Mouse (Mus musculus): ENCODE data around the gene Iqcf3. TPM values are rescaled to one million over a fixed set of nuclear protein-coding genes. Genes with fewer than 3 reads are reported as not detected.
"Not testable (repeated sequence)": the region's sequence is repeated elsewhere in the genome, so short reads cannot be mapped to it uniquely, and the experiment has no call there.

Gene Iqcf3
- total and polyA plus RNA-seq, 3 experiments: not detected

GRCm38 (mm10) chr9:106509356-106509755 lies 52.1 kb downstream of the Iqcf3 start:
- 85% methylated on average over 10 of the region's 10 CpGs for WGBS
- no peaks in the 10 kb centered on the region for H3K27me3 ChIP-seq (ENCODE audit: control insufficient read depth, insufficient read depth, low read length)
- H3K79me2 ChIP-seq (replicated peaks; ENCODE audit: control insufficient read depth, insufficient read depth, low read length): no peaks in the 10 kb centered on the region
- H3K4me3 ChIP-seq: no peak overlapping the region
- DNase-seq: no peak
- TF ChIP-seq EP300 (IDR thresholded peaks at IDR 0.05; ENCODE audit: insufficient read depth, low read depth, low read length) (no peak), CTCF (IDR thresholded peaks at IDR 0.05) (no peak), POLR2A (IDR thresholded peaks at IDR 0.05; ENCODE audit: insufficient read depth, low read depth, low read length) (no peak)
- intact Hi-C loops (cut with DNase I): no loop called here
- H3K27ac ChIP-seq: no peak overlapping the region
- H3K9ac ChIP-seq (ENCODE audit: low read depth, low read length): no peak overlapping the region
- H3K36me3 ChIP-seq (ENCODE audit: control insufficient read depth, insufficient read depth, low read length): no peaks in the 10 kb centered on the region
- no peaks in the 10 kb centered on the region for H3K4me1 ChIP-seq (ENCODE audit: control insufficient read depth, insufficient read depth, low read length)

- Histone ChIP-seq H3K4me1 (ENCODE audit: control insufficient read depth, insufficient read depth, low read length) (no peaks in the 10 kb centered on the region), H3K27me3 (ENCODE audit: control insufficient read depth, insufficient read depth, low read length) (no peaks in the 10 kb centered on the region), H3K9ac (ENCODE audit: low read depth, low read length) (no peak overlapping the region), H3K79me2 (replicated peaks; ENCODE audit: control insufficient read depth, insufficient read depth, low read length) (no peaks in the 10 kb centered on the region), H3K27ac (no peak overlapping the region), H3K36me3 (ENCODE audit: control insufficient read depth, insufficient read depth, low read length) (no peaks in the 10 kb centered on the region), H3K4me3 (no peak overlapping the region)
- intact Hi-C loops (cut with DNase I): no loop called here
- no peak for TF ChIP-seq POLR2A (IDR thresholded peaks at IDR 0.05; ENCODE audit: insufficient read depth, low read depth, low read length)
- no peak for TF ChIP-seq CTCF (IDR thresholded peaks at IDR 0.05)
- TF ChIP-seq EP300 (IDR thresholded peaks at IDR 0.05; ENCODE audit: insufficient read depth, low read depth, low read length): no peak
- DNase-seq: no peak
- WGBS: 76% methylated on average over 6 of the region's 6 CpGs
Measured at GRCm38 (mm10) chr9:106504246-106504645, 57.2 kb downstream of the Iqcf3 start.

- intact Hi-C loops (cut with DNase I): no loop called here
- 86% methylated on average over 22 of the region's 22 CpGs for WGBS
- no peak overlapping the region for H3K4me3 ChIP-seq
- TF ChIP-seq EP300 (IDR thresholded peaks at IDR 0.05; ENCODE audit: insufficient read depth, low read depth, low read length) (no peak), CTCF (IDR thresholded peaks at IDR 0.05) (no peak), POLR2A (IDR thresholded peaks at IDR 0.05; ENCODE audit: insufficient read depth, low read depth, low read length) (no peak)
- H3K79me2 ChIP-seq (replicated peaks; ENCODE audit: control insufficient read depth, insufficient read depth, low read length): no peaks in the 10 kb centered on the region
- DNase-seq: no peak
- no peaks in the 10 kb centered on the region for H3K27me3 ChIP-seq (ENCODE audit: control insufficient read depth, insufficient read depth, low read length)
- H3K36me3 ChIP-seq (ENCODE audit: control insufficient read depth, insufficient read depth, low read length): no peaks in the 10 kb centered on the region
- no peaks in the 10 kb centered on the region for H3K4me1 ChIP-seq (ENCODE audit: control insufficient read depth, insufficient read depth, low read length)
- H3K9ac ChIP-seq (ENCODE audit: low read depth, low read length): no peak overlapping the region
- no peak overlapping the region for H3K27ac ChIP-seq
Measured at GRCm38 (mm10) chr9:106501846-106502245, 59.6 kb downstream of the Iqcf3 start.

GRCm38 (mm10) chr9:106499667-106500066 lies 61.8 kb downstream of the Iqcf3 start, which contains the start of gene Iqcf1:
TSS of gene Iqcf1 (plus strand) at chr9:106499967.
- no peak for TF ChIP-seq CTCF (IDR thresholded peaks at IDR 0.05)
- TF ChIP-seq EP300 (IDR thresholded peaks at IDR 0.05; ENCODE audit: insufficient read depth, low read depth, low read length): no peak
- no peak for TF ChIP-seq POLR2A (IDR thresholded peaks at IDR 0.05; ENCODE audit: insufficient read depth, low read depth, low read length)
- WGBS: 89% methylated on average over 6 of the region's 6 CpGs
- Histone ChIP-seq H3K27ac (no peak within 1 kb of the TSS), H3K36me3 (ENCODE audit: control insufficient read depth, insufficient read depth, low read length) (no peaks in the 10 kb centered on the region), H3K79me2 (replicated peaks; ENCODE audit: control insufficient read depth, insufficient read depth, low read length) (no peaks in the 10 kb centered on the region), H3K27me3 (ENCODE audit: control insufficient read depth, insufficient read depth, low read length) (no peaks in the 10 kb centered on the region), H3K9ac (ENCODE audit: low read depth, low read length) (no peak within 1 kb of the TSS), H3K4me1 (ENCODE audit: control insufficient read depth, insufficient read depth, low read length) (no peaks in the 10 kb centered on the region), H3K4me3 (no peak within 1 kb of the TSS)
- no peak for DNase-seq
- intact Hi-C loops (cut with DNase I): no loop called here

- H3K4me3 ChIP-seq; intact Hi-C loops (cut with DNase I); H3K36me3 ChIP-seq (ENCODE audit: control insufficient read depth, insufficient read depth, low read length); H3K4me1 ChIP-seq (ENCODE audit: control insufficient read depth, insufficient read depth, low read length); DNase-seq; H3K9ac ChIP-seq (ENCODE audit: low read depth, low read length); H3K27me3 ChIP-seq (ENCODE audit: control insufficient read depth, insufficient read depth, low read length); H3K79me2 ChIP-seq (replicated peaks; ENCODE audit: control insufficient read depth, insufficient read depth, low read length); H3K27ac ChIP-seq: not testable (repeated sequence)
- 80% methylated on average over 6 of the region's 6 CpGs for WGBS
Measured at GRCm38 (mm10) chr9:106487602-106488001, 73.8 kb downstream of the Iqcf3 start.

GRCm38 (mm10) chr9:106485076-106485475 lies 76.4 kb downstream of the Iqcf3 start:
- 91% methylated on average over 10 of the region's 10 CpGs for WGBS

More at GRCm38 (mm10) chr9:106485076-106485475, 76.4 kb downstream of the Iqcf3 start:
- intact Hi-C loops (cut with DNase I): no loop called here
- no peaks in the 10 kb centered on the region for H3K4me1 ChIP-seq (ENCODE audit: control insufficient read depth, insufficient read depth, low read length)
- TF ChIP-seq EP300 (IDR thresholded peaks at IDR 0.05; ENCODE audit: insufficient read depth, low read depth, low read length) (no peak), POLR2A (IDR thresholded peaks at IDR 0.05; ENCODE audit: insufficient read depth, low read depth, low read length) (no peak), CTCF (IDR thresholded peaks at IDR 0.05) (no peak)
- H3K36me3 ChIP-seq (ENCODE audit: control insufficient read depth, insufficient read depth, low read length): no peaks in the 10 kb centered on the region
- no peaks in the 10 kb centered on the region for H3K27me3 ChIP-seq (ENCODE audit: control insufficient read depth, insufficient read depth, low read length)
- no peak overlapping the region for H3K27ac ChIP-seq
- H3K9ac ChIP-seq (ENCODE audit: low read depth, low read length): no peak overlapping the region
- no peak for DNase-seq
- H3K79me2 ChIP-seq (replicated peaks; ENCODE audit: control insufficient read depth, insufficient read depth, low read length): no peaks in the 10 kb centered on the region
- H3K4me3 ChIP-seq: no peak overlapping the region
